Mouse (Mus musculus) left cerebral cortex, adult 18-20 months (tissue): Measurements from ENCODE around the gene Mamld1. TPM values are rescaled to one million over a fixed set of nuclear protein-coding genes. Genes with fewer than 3 reads are reported as not detected.
A peak's percentile ranks its signal among the peaks of the same experiment; 100 is the strongest.

ENCODE experiments used
- DNase-seq, 2 experiments: peaks; one replicate each; pipeline ENCODE4 v3.0.0; 2021 to 2022; ENCODE audit warnings: low spot score in 2 of 2, mixed read lengths in 1 of 2
- total RNA-seq, 2 experiments: library from RNA; stranded (reverse); gene quantifications; 2 replicates each; pipeline ENCODE4 v1.2.3; 2021

The Mamld1 gene
- total RNA-seq, 2 experiments from 2014 or later = 30.0 to 40.4 TPM

DNA sequence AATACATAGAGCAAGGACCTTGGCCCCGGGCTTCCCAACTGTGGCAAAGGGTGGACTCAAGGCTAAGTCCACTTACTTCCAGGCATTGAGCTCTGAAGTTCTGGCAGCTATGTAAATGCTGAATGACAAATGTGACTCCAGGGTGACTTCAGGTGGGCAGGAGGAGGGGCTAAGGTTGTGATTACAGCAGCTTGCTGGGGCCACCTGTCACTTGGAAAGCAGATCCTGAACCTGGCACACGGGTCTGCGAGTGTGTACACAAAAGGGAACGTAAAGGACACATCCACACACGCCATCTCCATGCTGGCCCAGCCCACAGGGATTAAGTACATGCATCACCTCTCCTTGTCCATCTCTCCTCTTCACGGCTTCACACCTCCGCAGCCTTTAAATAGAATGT lies 75.0 kb downstream of the Mamld1 start:
- no peak for DNase-seq

DNA sequence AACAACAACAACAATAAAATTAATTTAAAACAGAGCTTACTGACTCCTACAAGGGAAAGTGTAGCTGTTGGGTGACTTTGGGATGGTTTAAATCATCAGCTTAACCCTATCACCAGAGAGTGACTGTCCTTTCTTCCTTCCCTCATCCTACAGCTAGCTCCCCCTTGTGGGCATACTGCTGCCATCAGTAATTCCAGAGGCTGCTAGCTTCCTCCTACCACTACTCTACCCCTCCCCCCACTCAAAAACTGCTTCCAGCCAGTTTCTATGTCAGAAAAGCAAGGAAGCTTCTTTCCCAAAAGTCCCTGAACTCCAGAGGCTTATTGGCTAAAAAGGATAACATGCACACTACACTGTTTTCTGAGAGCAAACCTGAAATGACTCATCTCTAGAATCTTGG lies 81.4 kb downstream of the Mamld1 start:
- DNase-seq = peak in 1 of 2 experiments; percentile 12

DNA sequence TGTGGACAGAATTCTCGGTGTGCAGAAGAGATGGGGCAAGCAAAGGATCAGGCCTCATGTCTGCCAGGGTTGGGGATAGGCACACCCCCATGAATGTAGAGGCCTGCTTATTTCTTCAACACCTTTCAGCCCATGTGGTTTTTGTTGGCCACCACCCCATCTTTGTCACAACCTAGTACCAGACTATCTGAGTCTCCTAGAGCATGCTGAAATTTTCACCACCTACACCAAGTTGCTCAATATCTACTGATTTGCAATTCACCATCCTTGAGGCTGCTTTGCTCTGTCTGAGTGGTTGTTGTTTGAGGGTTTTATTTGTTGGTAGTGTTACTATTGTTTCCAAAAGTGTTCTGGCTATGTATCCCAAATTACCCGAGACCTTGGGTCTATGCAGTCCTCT lies 91.3 kb downstream of the Mamld1 start:
- peak in 1 of 2 experiments; percentile 15 for DNase-seq

DNA sequence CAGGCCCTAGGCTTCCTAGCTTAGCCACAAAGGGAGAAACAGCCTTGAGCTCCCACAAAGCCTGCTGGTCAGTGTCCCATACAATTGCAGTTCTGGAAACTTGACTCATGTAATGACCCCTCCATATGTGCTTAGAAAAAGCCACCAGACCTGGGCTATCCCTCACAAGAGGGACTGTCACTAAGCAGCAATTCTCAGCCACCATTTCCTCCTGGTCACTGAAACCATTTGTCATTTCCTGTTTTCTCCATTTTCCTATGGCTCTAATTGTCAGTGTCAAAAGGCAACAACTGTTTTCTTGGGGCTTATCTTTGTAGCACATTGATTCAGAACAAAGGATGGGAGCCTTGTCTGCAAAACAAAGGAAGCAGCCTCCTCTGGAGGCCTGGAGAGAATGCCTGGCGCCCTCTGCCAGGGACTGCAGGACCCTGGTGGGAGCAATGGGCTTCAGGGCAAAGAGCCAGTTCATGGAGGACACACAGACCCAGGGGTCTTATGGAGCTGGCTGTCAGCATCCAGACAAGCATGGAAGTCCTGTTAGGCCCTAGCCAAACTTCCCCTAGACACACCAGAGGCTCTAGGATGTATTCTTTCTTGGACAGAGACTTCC lies 99.5 kb downstream of the Mamld1 start:
- no peak for DNase-seq

GRCm38 (mm10) chrX:71150551-71151001 lies 100.5 kb downstream of the Mamld1 start:
- DNase-seq = peak; percentile 17 to 35

DNA sequence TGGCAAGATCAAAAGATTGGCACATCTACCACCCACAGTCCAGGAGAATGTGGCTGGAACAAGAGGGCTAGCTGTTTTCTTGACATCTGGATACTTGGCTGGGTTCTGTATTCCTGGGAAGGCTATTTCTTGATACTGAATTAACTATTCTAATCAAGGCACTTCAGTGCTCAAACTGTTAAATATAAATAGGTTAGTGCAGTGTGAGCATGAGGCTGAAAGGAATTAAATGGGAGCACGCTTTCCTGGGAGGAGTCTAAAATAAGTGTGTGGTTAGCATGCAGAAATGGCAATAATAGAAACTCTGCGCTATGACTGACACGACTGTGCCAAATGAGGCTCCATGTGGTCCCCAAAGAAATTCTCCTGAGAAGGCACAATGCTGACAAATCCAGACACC lies 131.5 kb downstream of the Mamld1 start:
- DNase-seq = no peak

- DNase-seq = no peak
These were observed 133.6 kb downstream of the Mamld1 start for GRCm38 (mm10) chrX:71183671-71184070.

DNA sequence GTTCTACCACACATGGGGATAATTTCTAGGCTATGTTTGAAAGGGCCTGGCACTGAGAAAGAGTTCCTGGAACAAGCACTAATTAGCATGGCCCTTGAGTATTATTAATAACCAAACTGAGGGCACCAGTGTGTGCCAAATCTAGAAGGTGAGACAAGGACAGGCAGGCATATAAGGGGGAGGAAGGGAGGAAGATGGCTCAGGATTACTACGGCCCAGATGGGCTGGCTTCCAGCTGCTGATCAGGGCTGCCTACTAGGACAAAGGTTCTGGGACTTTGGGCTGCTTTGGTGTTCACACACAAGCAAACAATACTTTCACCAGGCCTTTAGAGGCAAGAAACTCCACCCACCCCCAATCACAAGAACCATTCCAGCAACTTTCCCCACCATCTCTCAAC lies 136.3 kb downstream of the Mamld1 start:
- no peak for DNase-seq

DNA sequence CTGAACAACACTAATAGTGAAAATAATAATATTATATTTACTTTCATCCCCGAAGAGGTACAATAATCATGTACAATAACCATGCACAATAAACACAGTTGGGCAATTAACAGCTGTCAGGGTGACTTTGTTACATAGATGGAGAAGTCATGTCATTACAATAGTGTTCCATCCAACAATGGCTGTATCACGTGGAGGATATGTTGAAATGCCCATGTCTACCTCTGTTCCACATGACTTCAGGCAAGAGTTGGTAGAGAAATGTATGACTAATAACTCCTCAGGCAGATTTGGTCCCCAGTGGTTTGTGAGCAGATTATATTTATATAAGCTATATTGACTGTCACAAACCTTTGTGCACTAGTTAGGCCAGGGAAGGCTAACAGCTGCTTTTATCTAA lies 154.7 kb downstream of the Mamld1 start:
- no peak for DNase-seq

Other genes with a start within 250 kb of the Mamld1 start
- gene Mtm1, start 160.5 kb downstream of the Mamld1 start, total RNA-seq = 1 to 10 TPM; 6.6 to 6.7 TPM